Mouse (Mus musculus) erythroblast, embryonic 14.5 days (primary cell): ENCODE measurements at regions not wholly inside any gene's neighbourhood (a gene's known extent, or its start where the extent isn't known, plus 50 kb on each side); places are given as distances from the start of the nearest gene placed in this dataset.

Experiments
- GATA1 ChIP-seq: IDR thresholded peaks from 2 replicates; pipeline ENCODE4 v1.6.1; 2012; ENCODE audit warnings: low read length, inconsistent platforms, mixed read lengths
- TAL1 ChIP-seq: IDR thresholded peaks from 3 replicates; pipeline ENCODE4 v1.6.1; 2012; ENCODE audit warnings: low read length, inconsistent platforms, mixed read lengths

DNA sequence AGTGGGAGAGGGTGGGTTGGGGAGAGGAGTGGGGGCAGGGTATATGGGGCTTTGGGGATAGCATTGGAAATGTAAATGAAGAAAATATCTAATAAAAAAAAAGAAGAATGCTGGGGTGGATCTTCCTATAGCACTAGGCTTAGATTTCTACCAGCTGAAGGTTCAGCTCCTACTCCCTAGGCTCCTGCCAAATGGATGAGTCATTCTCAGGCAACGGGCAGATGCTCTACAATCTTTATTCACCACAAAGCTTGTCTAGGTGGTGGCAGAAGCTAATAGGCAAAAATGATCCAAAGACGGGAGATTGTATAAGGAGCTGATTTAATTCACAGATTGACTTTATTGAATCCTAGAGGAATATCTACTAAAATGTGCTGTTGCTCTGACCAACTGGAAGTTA lies 211.6 kb upstream of the Fam98a start:
- TF ChIP-seq GATA1 = no peak
- no peak for TF ChIP-seq TAL1
